Mouse (Mus musculus) neutrophil, adult 5-6 weeks (primary cell): ENCODE results near the gene Gm13290. TPM values are rescaled to one million over a fixed set of nuclear protein-coding genes. Genes with fewer than 3 reads are reported as not detected.

Experiments used
- total RNA-seq: library from RNA; stranded (forward); fragments of 200-1000 nt; gene quantifications from 2 replicates; pipeline ENCODE4 v1.2.3, GENCODE M21; 2017

Gm13290 gene
- total RNA-seq, 1 experiment from 2014 or later, result not detected

Other genes with a start within 250 kb of the Gm13290 start
- not detected in 2 replicates for gene Ifna15, start 215.6 kb upstream of the Gm13290 start, total RNA-seq
- not detected in 2 replicates for gene Ifna14, start 202.0 kb upstream of the Gm13290 start, total RNA-seq
- not detected in 2 replicates for gene Ifna9, start 181.4 kb upstream of the Gm13290 start, total RNA-seq
- not detected in 2 replicates for gene Ifna12, start 170.5 kb upstream of the Gm13290 start, total RNA-seq
- not detected in 2 replicates for gene C87499, start 139.4 kb upstream of the Gm13290 start, total RNA-seq
- not detected in 2 replicates for gene Ifna13, start 129.4 kb upstream of the Gm13290 start, total RNA-seq
- not detected in 2 replicates for gene Ifna16, start 96.9 kb upstream of the Gm13290 start, total RNA-seq
- not detected in 2 replicates for gene Ifna2, start 89.9 kb upstream of the Gm13290 start, total RNA-seq
- not detected in 2 replicates for gene Ifnab, start 82.5 kb upstream of the Gm13290 start, total RNA-seq
- 0.93 TPM in 1 of 2 replicates, not detected in the other for gene Gm26566, start 52.0 kb upstream of the Gm13290 start, total RNA-seq
- gene Klhl9, start 51.4 kb upstream of the Gm13290 start, total RNA-seq, result 45.5 and 48.4 TPM in 2 replicates
- gene Gm13271, start 19.0 kb upstream of the Gm13290 start, total RNA-seq, result not detected in 2 replicates
- 0.35 TPM in 1 of 2 replicates, not detected in the other for gene Gm13283, start 13.7 kb upstream of the Gm13290 start, total RNA-seq
- not detected in 2 replicates for gene Gm13289, start 3.1 kb downstream of the Gm13290 start, total RNA-seq
- gene Gm13272, start 6.0 kb downstream of the Gm13290 start, total RNA-seq, result not detected in 2 replicates
- not detected in 2 replicates for gene Ifnz, start 8.3 kb downstream of the Gm13290 start, total RNA-seq
- not detected in 2 replicates for gene Gm13276, start 11.9 kb downstream of the Gm13290 start, total RNA-seq
- not detected in 2 replicates for gene Gm13277, start 14.8 kb downstream of the Gm13290 start, total RNA-seq
- gene Gm13278, start 17.7 kb downstream of the Gm13290 start, total RNA-seq, result not detected in 2 replicates
- gene Gm13275, start 20.7 kb downstream of the Gm13290 start, total RNA-seq, result not detected in 2 replicates
- gene Gm13279, start 23.6 kb downstream of the Gm13290 start, total RNA-seq, result not detected in 2 replicates
- gene Gm13285, start 25.8 kb downstream of the Gm13290 start, total RNA-seq, result not detected in 2 replicates
- not detected in 2 replicates for gene Gm13287, start 29.4 kb downstream of the Gm13290 start, total RNA-seq
- not detected in 2 replicates for gene Gm13288, start 31.7 kb downstream of the Gm13290 start, total RNA-seq
- gene Ifna7, start 42.4 kb downstream of the Gm13290 start, total RNA-seq, result not detected in 2 replicates
- gene Ifna11, start 46.1 kb downstream of the Gm13290 start, total RNA-seq, result not detected in 2 replicates
- gene Ifna6, start 53.6 kb downstream of the Gm13290 start, total RNA-seq, result not detected in 2 replicates
- gene Ifna5, start 61.7 kb downstream of the Gm13290 start, total RNA-seq, result not detected in 2 replicates
- gene Ifna4, start 68.0 kb downstream of the Gm13290 start, total RNA-seq, result not detected in 2 replicates
- gene Ifna1, start 76.3 kb downstream of the Gm13290 start, total RNA-seq, result not detected in 2 replicates
- not detected in 2 replicates for gene Ifne, start 106.4 kb downstream of the Gm13290 start, total RNA-seq